Mouse (Mus musculus) heart, postnatal 0 days (tissue): ENCODE data around the gene C1qtnf9. TPM values are rescaled to one million over a fixed set of nuclear protein-coding genes. Genes with fewer than 3 reads are reported as not detected.

ENCODE experiments used
- ATAC-seq: fragments of 200-750 bp; cut with Nextera tagmentation; 2 replicates; pipeline ENCODE4 v1.8.0; 2017; ENCODE audit warnings: low read depth, moderate number of reproducible peaks, moderate library complexity; ENCODE audit not compliant: insufficient read depth
- DNase-seq: peaks from one replicate; pipeline ENCODE4 v3.0.0-alpha.2; 2016; ENCODE audit warnings: low spot score
- H3K27ac ChIP-seq: fragments of 300-500 bp; sonication (generic); 2 replicates; pipeline ENCODE4 v1.5.1; 2014; ENCODE audit warnings: low read depth, mild to moderate bottlenecking
- H3K27me3 ChIP-seq: fragments of 300-500 bp; sonication (generic); 2 replicates; pipeline ENCODE4 v1.6.1; 2014; ENCODE audit warnings: low read length, mixed read lengths; ENCODE audit not compliant: control insufficient read depth, insufficient read depth
- H3K36me3 ChIP-seq: fragments of 300-500 bp; sonication (generic); replicated peaks from 2 replicates; pipeline ENCODE4 v1.6.1; 2014; ENCODE audit warnings: low read length, mixed read lengths; ENCODE audit not compliant: control insufficient read depth, insufficient read depth
- H3K4me1 ChIP-seq: fragments of 300-500 bp; sonication (generic); 2 replicates; pipeline ENCODE4 v1.6.1; 2014; ENCODE audit warnings: antibody characterized with exemption; ENCODE audit not compliant: control insufficient read depth, insufficient read depth
- H3K4me2 ChIP-seq: fragments of 300-500 bp; sonication (generic); 2 replicates; pipeline ENCODE4 v1.6.1; 2014; ENCODE audit warnings: low read depth, mild to moderate bottlenecking, low read length, moderate library complexity
- H3K4me3 ChIP-seq: fragments of 300-500 bp; sonication (generic); 2 replicates; pipeline ENCODE4 v1.5.1; 2014; ENCODE audit warnings: low read depth, low read length
- H3K9ac ChIP-seq: fragments of 300-500 bp; sonication (generic); replicated peaks from 2 replicates; pipeline ENCODE4 v1.6.1; 2014; ENCODE audit warnings: low read depth, low read length, mixed read lengths
- H3K9me3 ChIP-seq: fragments of 300-500 bp; sonication (generic); replicated peaks from 2 replicates; pipeline ENCODE4 v1.6.1; 2016; ENCODE audit warnings: low read length; ENCODE audit not compliant: control insufficient read depth
- CTCF ChIP-seq: IDR thresholded peaks from 2 replicates; pipeline ENCODE4 v1.5.1; 2016; ENCODE audit warnings: antibody characterized with exemption, control low read depth, low read depth
- EP300 ChIP-seq: IDR thresholded peaks from 2 replicates; pipeline ENCODE4 v1.6.1; 2016; ENCODE audit warnings: antibody characterized with exemption, low read depth
- whole genome bisulfite sequencing: fragments of 180-500 bp; shearing (Covaris S2); extraction: QIAGEN DNeasy Blood & Tissue Kit; methylation state at CpG from one replicate; pipeline ENCODE4 v1.1.7; 2014; 5-methylcytosine and 5-hydroxymethylcytosine counted together
- polyA plus RNA-seq: library from polyadenylated mRNA; unstranded; fragments of >200 nt; fragmentation: Nextera tagmentation; extraction: Ambion mirVana; gene quantifications from 2 replicates; pipeline ENCODE4 v1.2.1, GENCODE M21; 2015
- total RNA-seq: library from RNA; depleted of rRNA; stranded (reverse); fragments of >200 nt; gene quantifications from 2 replicates; pipeline ENCODE4 v1.2.3, GENCODE M21; 2014; ENCODE audit warnings: low replicate concordance

Gene C1qtnf9
- total and polyA plus RNA-seq, 2 experiments from 2014 or later: 2.8 to 4.6 TPM

GRCm38 (mm10) chr14:60741490-60741981, 26.4 kb upstream of the C1qtnf9 start:
- peak; percentile 83 for DNase-seq
- Histone ChIP-seq H3K9ac (peak overlapping the region; percentile 18), H3K4me2 (peak overlapping the region; percentile 14)

GRCm38 (mm10) chr14:60743681-60744080, 24.3 kb upstream of the C1qtnf9 start:
- no peak overlapping the region for H3K9ac ChIP-seq
- no peaks in the 10 kb centered on the region for H3K9me3 ChIP-seq
- no peak for DNase-seq
- TF ChIP-seq CTCF (no peak), EP300 (no peak)
- no peak overlapping the region for H3K4me3 ChIP-seq
- H3K27me3 ChIP-seq: no peaks in the 10 kb centered on the region
- ATAC-seq: no peak
- no peak overlapping the region for H3K4me2 ChIP-seq
- H3K27ac ChIP-seq: peak overlapping the region; percentile 94
- 72% methylated on average over 9 of the region's 9 CpGs for WGBS
- H3K4me1 ChIP-seq: peaks cover 54% of the 10 kb centered on the region
- H3K36me3 ChIP-seq: peaks cover 32% of the 10 kb centered on the region

More at GRCm38 (mm10) chr14:60741490-60741981, 26.4 kb upstream of the C1qtnf9 start:
- H3K27me3 ChIP-seq: no peaks in the 10 kb centered on the region
- H3K36me3 ChIP-seq: peaks cover 12% of the 10 kb centered on the region
- peak overlapping the region; percentile 94 for H3K27ac ChIP-seq
- H3K4me3 ChIP-seq: no peak overlapping the region
- H3K9me3 ChIP-seq: no peaks in the 10 kb centered on the region
- WGBS: 4% methylated on average over 6 of the region's 6 CpGs
- no peak for TF ChIP-seq CTCF
- TF ChIP-seq EP300: peak; percentile 68
- ATAC-seq: peak; percentile 86
- peaks cover 76% of the 10 kb centered on the region for H3K4me1 ChIP-seq

- Histone ChIP-seq H3K4me2 (no peak overlapping the region), H3K27ac (no peak overlapping the region), H3K4me1 (peaks cover 51% of the 10 kb centered on the region), H3K4me3 (no peak overlapping the region), H3K27me3 (no peaks in the 10 kb centered on the region), H3K9ac (no peak overlapping the region), H3K9me3 (no peaks in the 10 kb centered on the region), H3K36me3 (peaks cover 39% of the 10 kb centered on the region)
- no peak for ATAC-seq
- WGBS: 55% methylated on average over 6 of the region's 6 CpGs
- TF ChIP-seq EP300 (no peak), CTCF (no peak)
- no peak for DNase-seq
These were observed 22.7 kb upstream of the C1qtnf9 start for GRCm38 (mm10) chr14:60745201-60745600.

- DNase-seq (no peak), ATAC-seq (no peak)
- H3K4me3 ChIP-seq: no peak overlapping the region
- no peaks in the 10 kb centered on the region for H3K9me3 ChIP-seq
- peaks cover 44% of the 10 kb centered on the region for H3K4me1 ChIP-seq
- peaks cover 46% of the 10 kb centered on the region for H3K36me3 ChIP-seq
- H3K27me3 ChIP-seq: no peaks in the 10 kb centered on the region
- H3K4me2 ChIP-seq: no peak overlapping the region
- H3K9ac ChIP-seq: no peak overlapping the region
- no peak overlapping the region for H3K27ac ChIP-seq
- WGBS: 95% methylated on average over 10 of the region's 10 CpGs
- no peak for TF ChIP-seq CTCF
- TF ChIP-seq EP300: no peak
These were observed 21.8 kb upstream of the C1qtnf9 start for GRCm38 (mm10) chr14:60746141-60746540.

GRCm38 (mm10) chr14:60747154-60747870, 20.6 kb upstream of the C1qtnf9 start:
- H3K27ac ChIP-seq: no peak overlapping the region
- ATAC-seq: no peak
- TF ChIP-seq EP300: no peak
- no peak for TF ChIP-seq CTCF
- no peaks in the 10 kb centered on the region for H3K27me3 ChIP-seq
- 79% methylated on average over 21 of the region's 21 CpGs for WGBS
- H3K9me3 ChIP-seq: no peaks in the 10 kb centered on the region
- DNase-seq: no peak
- no peak overlapping the region for H3K4me2 ChIP-seq
- no peak overlapping the region for H3K4me3 ChIP-seq
- peaks cover 33% of the 10 kb centered on the region for H3K4me1 ChIP-seq
- H3K36me3 ChIP-seq: peaks cover 54% of the 10 kb centered on the region
- no peak overlapping the region for H3K9ac ChIP-seq

GRCm38 (mm10) chr14:60749880-60750279, 18.1 kb upstream of the C1qtnf9 start:
- H3K36me3 ChIP-seq: peaks cover 75% of the 10 kb centered on the region

More at GRCm38 (mm10) chr14:60749880-60750279, 18.1 kb upstream of the C1qtnf9 start:
- no peaks in the 10 kb centered on the region for H3K27me3 ChIP-seq
- H3K4me2 ChIP-seq: peak overlapping the region; percentile 6; the same call in 1 of the 2 replicates
- no peak overlapping the region for H3K4me3 ChIP-seq
- ATAC-seq: peak; percentile 69
- WGBS: 19% methylated on average over 12 of the region's 12 CpGs
- H3K9ac ChIP-seq: 0 out of 2 replicates have a peak overlapping the region, but pooled peaks have one; percentile 10
- TF ChIP-seq EP300 (peak; percentile 47; the same call in 1 of the 2 replicates), CTCF (no peak)
- peak; percentile 77 for DNase-seq
- H3K9me3 ChIP-seq: no peaks in the 10 kb centered on the region
- H3K4me1 ChIP-seq: peaks cover 8% of the 10 kb centered on the region
- peak overlapping the region; percentile 80 for H3K27ac ChIP-seq
